Mouse (Mus musculus) hindbrain, embryonic 16.5 days (tissue): ENCODE measurements around the gene Psen2. TPM values are rescaled to one million over a fixed set of nuclear protein-coding genes. Genes with fewer than 3 reads are reported as not detected.
A peak's percentile ranks its signal among the peaks of the same experiment; 100 is the strongest.

Experiments used
- ATAC-seq: fragments of 200-750 bp; cut with Nextera tagmentation; 2 replicates; pipeline ENCODE4 v1.8.0; 2017; ENCODE audit warnings: moderate TSS enrichment, moderate library complexity
- H3K27ac ChIP-seq: fragments of 300-500 bp; sonication (generic); 2 replicates; pipeline ENCODE4 v1.5.1; 2014; ENCODE audit warnings: low read depth, mild to moderate bottlenecking, control low read depth, low read length, moderate library complexity
- H3K27me3 ChIP-seq: fragments of 300-500 bp; sonication (generic); replicated peaks from 2 replicates; pipeline ENCODE4 v1.6.1; 2014; ENCODE audit warnings: low read length; ENCODE audit not compliant: control insufficient read depth, insufficient read depth
- H3K36me3 ChIP-seq: fragments of 300-500 bp; sonication (generic); 2 replicates; pipeline ENCODE4 v1.6.1; 2014; ENCODE audit warnings: mild to moderate bottlenecking, low read length, moderate library complexity, mixed read lengths; ENCODE audit not compliant: control insufficient read depth, insufficient read depth
- H3K4me1 ChIP-seq: fragments of 300-500 bp; sonication (generic); 2 replicates; pipeline ENCODE4 v1.6.1; 2014; ENCODE audit warnings: low read depth, low read length; ENCODE audit not compliant: control insufficient read depth, insufficient read depth
- H3K4me2 ChIP-seq: fragments of 300-500 bp; sonication (generic); 2 replicates; pipeline ENCODE4 v1.6.1; 2014; ENCODE audit warnings: mild to moderate bottlenecking, low read length, control low read depth, moderate library complexity
- H3K4me3 ChIP-seq: fragments of 300-500 bp; sonication (generic); 2 replicates; pipeline ENCODE4 v1.5.1; 2014; ENCODE audit warnings: mild to moderate bottlenecking, low read length, control low read depth, moderate library complexity
- H3K9ac ChIP-seq: fragments of 300-500 bp; sonication (generic); 2 replicates; pipeline ENCODE4 v1.6.1; 2014; ENCODE audit warnings: low read depth, mild to moderate bottlenecking, control low read depth, low read length, moderate library complexity
- H3K9me3 ChIP-seq: fragments of 300-500 bp; sonication (generic); 2 replicates; pipeline ENCODE4 v1.6.1; 2014; ENCODE audit warnings: mild to moderate bottlenecking, low read length, moderate library complexity; ENCODE audit not compliant: control insufficient read depth
- WGBS: fragments of 180-500 bp; shearing (Covaris S2); extraction: QIAGEN DNeasy Blood & Tissue Kit; methylation state at CpG from one replicate; pipeline ENCODE4 v1.1.7; 2014; 5-methylcytosine and 5-hydroxymethylcytosine counted together
- polyA plus RNA-seq: library from polyadenylated mRNA; unstranded; fragments of >200 nt; fragmentation: Nextera tagmentation; extraction: Ambion mirVana; gene quantifications from 2 replicates; pipeline ENCODE4 v1.2.1, GENCODE M21; 2015

The Psen2 gene
- polyA plus RNA-seq, 1 experiment from 2014 or later = 22.2 TPM

DNA sequence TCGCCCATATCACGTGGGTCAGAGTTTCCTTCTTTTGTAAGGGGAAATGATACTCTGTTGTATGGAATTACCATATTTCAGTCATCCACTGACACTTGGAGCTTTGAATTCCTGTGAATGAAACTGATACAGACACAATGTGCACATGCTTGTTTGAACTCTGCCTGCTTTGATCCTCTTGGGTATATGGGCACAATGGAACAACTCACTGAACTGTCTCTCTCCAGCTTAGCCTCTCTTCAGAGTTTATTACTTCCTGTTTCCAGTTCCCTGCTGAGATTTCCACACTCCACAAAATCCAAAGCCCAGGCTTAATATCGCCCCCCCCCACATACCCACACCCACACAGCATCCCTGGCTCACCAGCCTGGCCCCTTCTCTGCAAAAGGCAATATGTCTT, 31.5 kb downstream of the Psen2 start:
- ATAC-seq = no peak

DNA sequence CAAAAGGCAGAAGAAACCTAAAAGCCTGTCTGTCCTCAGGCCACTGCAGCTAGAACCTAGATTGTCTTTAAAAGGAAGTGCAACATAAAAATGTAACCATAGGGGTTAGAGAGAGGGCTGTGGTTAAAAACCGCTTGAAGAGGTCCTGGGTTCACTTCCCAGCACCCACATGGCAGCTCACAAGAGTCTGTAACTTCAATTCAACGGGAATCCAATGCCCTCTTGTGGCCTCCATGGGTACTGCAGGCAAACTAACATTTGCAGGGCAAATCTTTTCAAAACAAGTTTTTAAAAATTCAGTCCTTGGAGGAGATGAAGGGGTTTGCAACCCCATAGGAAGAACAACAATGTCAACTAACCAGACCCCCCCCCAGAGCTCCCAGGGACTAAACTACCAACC, 32.7 kb downstream of the Psen2 start:
- no peaks in the 10 kb centered on the region for H3K27me3 ChIP-seq
- peaks cover 2% of the 10 kb centered on the region; the same call in 1 of the 2 replicates for H3K9me3 ChIP-seq
- peaks cover 8% of the 10 kb centered on the region; the same call in 1 of the 2 replicates for H3K4me1 ChIP-seq
- no peak overlapping the region for H3K4me2 ChIP-seq
- H3K9ac ChIP-seq = no peak overlapping the region
- no peak overlapping the region for H3K4me3 ChIP-seq
- no peak for ATAC-seq
- H3K36me3 ChIP-seq = no peaks in the 10 kb centered on the region; the same call in 1 of the 2 replicates
- WGBS = 20% methylated on average over 2 of the region's 2 CpGs
- no peak overlapping the region for H3K27ac ChIP-seq

More for the DNA sequence above, 31.5 kb downstream of the Psen2 start:
- peaks cover 2% of the 10 kb centered on the region; the same call in 1 of the 2 replicates for H3K9me3 ChIP-seq
- no peak overlapping the region for H3K27ac ChIP-seq
- no peaks in the 10 kb centered on the region for H3K27me3 ChIP-seq
- no peaks in the 10 kb centered on the region for H3K4me1 ChIP-seq
- WGBS = 70% methylated on average over 3 of the region's 3 CpGs
- H3K4me3 ChIP-seq = no peak overlapping the region
- H3K4me2 ChIP-seq = no peak overlapping the region
- no peaks in the 10 kb centered on the region; the same call in 1 of the 2 replicates for H3K36me3 ChIP-seq
- H3K9ac ChIP-seq = no peak overlapping the region

DNA sequence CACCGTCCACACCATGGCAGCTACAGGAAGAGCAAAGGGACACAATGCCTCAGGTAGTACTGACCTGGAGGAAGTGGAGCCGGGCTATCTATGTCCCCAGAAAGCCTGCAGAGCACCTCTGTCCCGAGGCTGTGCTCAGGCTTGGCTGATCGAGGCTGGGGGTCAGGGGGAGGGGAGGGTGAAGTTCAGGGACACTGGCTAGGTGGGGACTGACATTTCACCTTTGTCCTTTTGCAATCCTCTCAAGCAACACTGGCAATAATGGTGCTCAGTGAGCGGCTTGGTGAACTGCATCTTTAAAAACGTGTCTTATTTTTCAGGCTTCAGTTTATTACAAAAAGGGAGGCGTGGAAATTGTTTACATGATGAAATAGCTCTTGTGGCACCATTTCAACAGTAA, 33.3 kb downstream of the Psen2 start:
- WGBS = 86% methylated on average over 7 of the region's 7 CpGs
- no peaks in the 10 kb centered on the region for H3K27me3 ChIP-seq
- peaks cover 13% of the 10 kb centered on the region; the same call in 1 of the 2 replicates for H3K4me1 ChIP-seq
- no peak overlapping the region for H3K4me3 ChIP-seq
- no peak overlapping the region for H3K4me2 ChIP-seq
- no peak overlapping the region for H3K27ac ChIP-seq
- peaks cover 2% of the 10 kb centered on the region; the same call in 1 of the 2 replicates for H3K9me3 ChIP-seq
- H3K9ac ChIP-seq = no peak overlapping the region
- no peak for ATAC-seq
- H3K36me3 ChIP-seq = no peaks in the 10 kb centered on the region; the same call in 1 of the 2 replicates

DNA sequence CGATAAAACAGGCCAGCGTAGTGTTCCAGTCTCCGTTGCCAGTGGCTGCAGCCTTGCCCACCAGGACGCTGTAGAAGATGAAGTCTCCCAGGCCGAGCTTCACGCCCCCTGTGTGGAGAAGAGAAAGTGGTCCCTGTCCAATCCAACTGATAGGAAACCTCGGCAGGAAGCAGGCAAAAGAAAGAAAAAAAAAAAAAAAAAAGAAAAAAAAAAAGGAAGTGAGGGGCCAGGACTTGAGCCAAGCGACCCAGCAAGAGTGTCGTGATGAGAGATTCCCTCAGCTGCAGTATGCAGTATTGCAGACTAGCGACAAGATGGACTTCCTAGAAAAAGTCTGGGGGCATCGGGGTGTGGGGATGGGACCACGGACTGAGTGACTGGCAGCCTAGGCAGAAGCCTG, 34.4 kb downstream of the Psen2 start:
- Histone ChIP-seq H3K9ac (no peak overlapping the region), H3K27me3 (no peaks in the 10 kb centered on the region), H3K9me3 (peaks cover 2% of the 10 kb centered on the region; the same call in 1 of the 2 replicates), H3K4me1 (peaks cover 13% of the 10 kb centered on the region; the same call in 1 of the 2 replicates), H3K36me3 (no peaks in the 10 kb centered on the region; the same call in 1 of the 2 replicates), H3K4me3 (no peak overlapping the region), H3K4me2 (no peak overlapping the region), H3K27ac (no peak overlapping the region)
- WGBS = 86% methylated on average over 12 of the region's 12 CpGs
- ATAC-seq = no peak

DNA sequence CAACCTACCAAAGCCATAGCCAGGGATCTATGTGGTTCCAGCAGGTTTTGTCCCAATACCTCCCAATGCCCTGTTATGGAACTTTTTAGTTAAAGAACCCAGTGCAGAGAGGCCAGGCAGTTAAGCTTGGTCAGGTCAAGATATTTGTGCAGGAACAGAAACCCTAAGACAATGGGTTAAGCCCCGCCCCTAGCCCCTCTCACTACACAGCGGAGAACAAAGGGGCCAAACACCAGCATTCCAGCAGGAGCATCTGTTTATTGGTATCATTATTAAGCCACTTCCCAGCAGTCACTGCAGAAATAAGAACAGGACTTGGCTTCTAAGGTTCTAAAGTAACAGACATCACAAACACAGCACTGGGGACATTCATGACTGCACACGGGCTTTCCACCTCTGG, 36.5 kb downstream of the Psen2 start:
- no peak for ATAC-seq
- H3K27ac ChIP-seq = no peak overlapping the region
- H3K4me3 ChIP-seq = no peak overlapping the region
- peaks cover 2% of the 10 kb centered on the region; the same call in 1 of the 2 replicates for H3K9me3 ChIP-seq
- H3K4me1 ChIP-seq = peaks cover 13% of the 10 kb centered on the region; the same call in 1 of the 2 replicates
- 85% methylated on average over 3 of the region's 3 CpGs for WGBS
- no peak overlapping the region for H3K4me2 ChIP-seq
- H3K36me3 ChIP-seq = no peaks in the 10 kb centered on the region; the same call in 1 of the 2 replicates
- no peaks in the 10 kb centered on the region for H3K27me3 ChIP-seq
- H3K9ac ChIP-seq = no peak overlapping the region

DNA sequence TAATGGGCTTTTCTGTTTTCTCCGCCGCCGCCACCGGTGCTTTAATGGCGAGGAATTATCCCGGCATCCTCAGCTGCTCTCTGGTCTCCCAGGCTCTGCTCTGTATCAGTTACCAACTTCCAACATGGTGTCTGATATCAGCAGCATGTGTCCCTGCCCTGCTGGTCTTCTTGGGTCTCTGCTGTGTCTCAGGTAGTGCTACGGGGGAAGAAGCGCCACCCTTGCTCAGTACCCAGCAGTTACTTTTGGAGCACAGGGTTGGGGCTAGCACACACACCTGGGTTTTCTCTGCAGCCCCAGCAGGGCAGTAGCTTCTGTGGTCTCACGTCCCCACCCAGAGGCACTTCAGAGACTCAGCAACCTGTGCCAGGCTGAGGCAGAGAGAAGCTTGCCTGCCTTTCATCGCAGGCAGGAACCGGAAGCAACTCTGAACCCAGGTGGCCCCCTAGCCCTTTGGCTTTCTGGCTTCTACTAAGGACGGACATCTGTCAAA, 37.0 kb downstream of the Psen2 start:
- Histone ChIP-seq H3K36me3 (no peaks in the 10 kb centered on the region; the same call in 1 of the 2 replicates), H3K9me3 (peaks cover 2% of the 10 kb centered on the region; the same call in 1 of the 2 replicates), H3K4me2 (peak overlapping the region; percentile 92), H3K4me1 (peaks cover 13% of the 10 kb centered on the region; the same call in 1 of the 2 replicates), H3K27ac (peak overlapping the region; percentile 42; the same call in 1 of the 2 replicates), H3K9ac (peak overlapping the region; percentile 59), H3K27me3 (no peaks in the 10 kb centered on the region), H3K4me3 (peak overlapping the region; percentile 46)
- ATAC-seq = peak; percentile 77
- WGBS = 13% methylated on average over 12 of the region's 12 CpGs

DNA sequence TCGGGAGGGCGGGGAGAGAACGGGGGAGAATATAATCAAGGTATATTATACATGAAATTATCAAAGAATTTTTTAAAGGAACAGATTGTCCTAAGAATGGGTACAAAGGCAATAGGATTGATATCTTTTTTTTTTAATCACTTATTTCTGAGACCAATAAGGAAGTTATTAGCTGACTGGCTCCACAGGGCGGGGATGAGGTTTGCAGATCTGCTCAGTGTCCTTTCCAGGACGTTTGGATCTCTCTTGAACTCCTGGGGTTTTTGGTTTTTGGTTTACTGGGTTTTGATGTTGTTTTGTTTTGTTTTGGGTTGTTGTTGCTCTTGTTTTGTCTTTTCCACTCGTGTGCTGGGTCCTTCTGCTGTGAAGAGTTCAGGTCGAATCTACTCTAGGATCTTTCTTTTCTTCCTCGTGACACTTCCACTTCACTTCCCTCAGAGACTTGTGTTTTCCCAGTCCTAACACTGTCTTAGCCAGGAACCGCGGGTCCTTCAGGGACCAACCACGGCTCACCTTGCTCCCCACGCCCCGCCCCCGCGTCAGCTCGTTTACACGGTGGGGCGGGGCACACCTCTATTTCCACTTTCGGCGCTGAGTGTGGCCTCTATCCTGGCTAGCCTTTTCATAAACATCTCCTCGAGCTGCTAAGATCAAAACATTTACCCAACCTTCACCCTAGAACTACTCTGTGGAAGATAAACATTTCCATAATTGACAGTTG, 37.6 kb downstream of the Psen2 start:
- peak; percentile 86 for ATAC-seq
- Histone ChIP-seq H3K9me3 (peaks cover 2% of the 10 kb centered on the region; the same call in 1 of the 2 replicates), H3K27ac (peak overlapping the region; percentile 42; the same call in 1 of the 2 replicates), H3K4me2 (peak overlapping the region; percentile 92), H3K4me3 (peak overlapping the region; percentile 46), H3K9ac (peak overlapping the region; percentile 59), H3K27me3 (no peaks in the 10 kb centered on the region), H3K4me1 (peaks cover 13% of the 10 kb centered on the region; the same call in 1 of the 2 replicates), H3K36me3 (no peaks in the 10 kb centered on the region; the same call in 1 of the 2 replicates)
- WGBS = 16% methylated on average over 21 of the region's 21 CpGs

DNA sequence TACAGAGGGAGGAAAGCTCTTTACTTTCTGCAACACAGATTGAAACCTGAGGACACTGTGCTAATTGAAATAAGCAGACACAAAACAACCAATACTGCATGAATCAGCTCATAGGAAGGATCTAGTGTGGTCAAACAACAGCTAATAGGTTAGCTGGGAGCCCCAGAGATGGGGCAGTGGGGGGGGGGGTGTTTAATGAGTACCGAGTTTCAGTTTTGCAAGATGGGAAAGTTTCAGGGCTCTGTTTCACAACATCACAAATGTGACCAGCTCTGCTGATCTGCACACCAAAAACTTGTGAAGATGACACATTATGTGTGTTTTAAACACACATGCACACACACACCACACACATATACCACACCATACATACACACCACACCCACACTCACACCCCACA, 41.2 kb downstream of the Psen2 start:
- Histone ChIP-seq H3K36me3 (no peaks in the 10 kb centered on the region), H3K4me3 (no peak overlapping the region), H3K9me3 (no peaks in the 10 kb centered on the region), H3K9ac (no peak overlapping the region), H3K27ac (no peak overlapping the region), H3K4me2 (no peak overlapping the region), H3K4me1 (peaks cover 13% of the 10 kb centered on the region; the same call in 1 of the 2 replicates), H3K27me3 (no peaks in the 10 kb centered on the region)
- no peak for ATAC-seq
- WGBS = 82% methylated on average over 1 of the region's 1 CpGs
